Mouse (Mus musculus): ENCODE measurements around the gene Urod.

Gene Urod

DNA sequence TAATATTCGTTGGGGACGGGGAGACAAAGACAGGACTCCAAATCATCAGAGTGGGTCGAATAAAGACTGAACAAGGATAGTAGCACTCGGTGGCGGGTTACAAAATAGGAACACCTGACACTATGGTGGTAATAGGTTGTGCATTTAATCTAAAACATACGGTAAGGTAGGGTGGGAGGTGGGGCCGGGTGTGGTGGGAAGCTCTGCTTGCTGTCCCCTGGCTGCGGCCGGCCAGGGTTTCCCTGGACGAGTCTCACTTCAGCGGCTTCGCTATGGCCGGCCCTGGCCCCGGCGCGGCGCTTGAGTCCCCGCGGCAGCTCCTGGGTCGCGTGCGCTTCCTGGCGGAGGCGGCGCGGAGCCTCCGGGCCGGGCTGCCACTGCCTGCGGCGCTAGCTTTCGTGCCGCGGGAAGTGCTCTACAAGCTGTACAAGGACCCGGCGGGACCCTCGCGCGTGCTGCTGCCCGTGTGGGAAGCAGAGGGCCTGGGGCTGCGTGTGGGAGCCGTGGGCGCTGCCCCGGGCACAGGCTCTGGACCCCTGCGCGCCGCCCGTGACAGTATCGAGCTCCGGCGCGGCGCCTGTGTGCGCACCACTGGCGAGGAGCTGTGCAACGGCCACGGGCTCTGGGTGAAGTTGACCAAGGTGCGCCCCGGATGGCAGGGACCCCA, 1.1 kb upstream of the Urod start, which contains the start of gene Hectd3:
Hectd3 (plus strand) TSS at position 187 of the 667 bp plus-strand sequence.
- peak; percentile 87 for DNase-seq

DNA sequence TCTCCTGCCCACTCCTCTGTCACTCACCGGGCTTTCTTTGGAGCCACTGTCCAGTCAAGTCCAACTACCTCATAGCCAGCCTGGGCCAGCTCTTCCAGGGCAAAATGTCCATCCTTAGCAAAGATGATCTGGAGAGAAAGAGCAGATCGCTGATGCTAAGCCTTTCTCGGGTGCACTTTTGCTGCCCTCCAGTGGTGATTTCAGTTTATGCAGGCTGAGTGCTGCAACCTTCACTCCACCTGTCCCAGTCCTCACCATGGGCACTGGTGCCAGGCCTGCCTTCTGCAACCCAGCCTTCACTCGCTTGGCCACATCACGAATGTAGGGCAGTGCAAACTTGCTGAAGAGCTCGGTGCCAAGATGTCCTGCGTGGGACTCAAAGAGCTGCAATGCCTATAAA, 2.8 kb downstream of the Urod start:
- peak; percentile 80 for DNase-seq

DNA sequence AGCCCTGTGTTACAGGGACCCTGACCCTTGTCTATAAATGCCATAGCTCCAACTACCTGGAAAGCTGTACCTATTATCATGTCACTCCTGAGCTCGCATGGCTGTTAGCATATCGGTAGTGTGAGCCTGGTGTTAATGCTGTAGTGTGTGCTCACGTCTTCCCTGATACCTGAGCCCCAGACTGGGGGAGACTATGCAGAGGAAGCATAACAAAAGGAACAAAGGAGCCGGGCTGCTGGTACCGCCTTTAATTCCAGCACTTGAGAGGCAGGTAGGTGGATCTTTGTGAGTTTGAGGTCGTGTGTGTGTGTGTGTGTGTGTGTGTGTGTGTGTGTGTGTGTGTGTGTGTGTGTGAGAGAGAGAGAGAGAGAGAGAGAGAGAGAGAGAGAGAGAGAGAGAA, 4.5 kb downstream of the Urod start:
- DNase-seq = no peak

DNA sequence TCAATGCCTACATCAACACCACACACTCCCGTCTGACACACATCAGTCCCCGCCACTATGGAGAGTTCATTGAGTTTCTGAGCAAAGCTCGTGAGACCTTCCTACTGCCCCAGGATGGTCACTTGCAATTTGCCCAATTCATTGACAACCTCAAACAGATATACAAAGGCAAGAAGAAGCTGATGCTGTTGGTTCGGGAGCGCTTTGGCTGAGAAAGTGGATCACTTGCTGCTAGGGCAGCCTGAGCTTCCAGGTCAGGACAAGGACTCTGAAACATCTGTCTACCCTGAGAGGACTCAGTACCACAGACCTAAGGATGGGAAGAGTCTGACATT, 7.1 kb downstream of the Urod start:
- no peak for DNase-seq

DNA sequence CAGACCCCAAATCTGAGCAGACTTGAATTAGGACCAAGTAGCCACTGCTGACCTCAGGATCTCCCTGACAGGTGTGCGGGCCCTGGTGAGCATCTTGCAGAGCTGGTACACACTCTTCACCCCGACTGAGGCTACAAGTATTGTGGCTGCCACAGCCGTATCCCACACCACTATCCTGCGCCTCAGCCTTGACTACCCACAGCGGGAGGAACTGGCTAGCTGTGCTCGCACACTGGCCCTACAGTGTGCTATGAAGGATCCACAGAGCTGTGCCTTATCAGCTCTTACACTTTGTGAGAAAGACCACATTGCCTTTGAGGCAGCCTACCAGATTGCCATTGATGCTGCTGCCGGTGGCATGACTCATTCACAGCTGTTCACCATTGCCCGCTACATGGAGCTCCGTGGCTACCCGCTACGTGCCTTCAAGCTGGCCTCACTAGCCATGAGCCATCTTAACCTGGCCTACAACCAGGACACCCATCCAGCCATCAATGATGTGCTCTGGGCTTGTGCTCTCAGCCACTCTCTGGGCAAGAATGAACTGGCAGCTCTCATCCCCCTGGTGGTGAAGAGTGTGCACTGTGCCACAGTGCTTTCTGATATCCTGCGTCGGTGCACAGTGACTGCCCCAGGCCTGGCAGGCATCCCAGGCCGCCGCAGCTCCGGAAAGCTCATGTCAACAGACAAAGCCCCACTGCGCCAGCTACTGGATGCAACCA, 7.7 kb downstream of the Urod start:
- DNase-seq = peak; percentile 65

DNA sequence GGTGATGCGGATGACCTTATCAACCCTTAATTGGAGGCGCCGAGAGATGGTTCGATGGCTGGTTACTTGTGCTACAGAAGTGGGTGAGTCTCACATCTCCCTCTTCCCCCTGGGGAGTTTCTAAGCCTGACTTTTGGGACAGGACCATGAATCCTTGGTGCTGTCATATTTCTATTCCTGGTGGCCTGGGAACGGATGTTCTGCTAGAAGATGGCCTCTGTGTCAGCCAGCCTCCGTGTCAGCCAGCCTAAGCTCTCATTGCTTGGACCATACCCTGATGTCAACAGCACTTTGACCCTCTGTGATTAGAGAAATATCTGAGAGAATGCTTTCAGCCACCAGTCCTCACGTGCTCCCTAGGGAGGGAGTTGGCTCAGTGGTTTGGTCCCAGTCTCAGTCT, 8.5 kb downstream of the Urod start:
- no peak for DNase-seq

DNA sequence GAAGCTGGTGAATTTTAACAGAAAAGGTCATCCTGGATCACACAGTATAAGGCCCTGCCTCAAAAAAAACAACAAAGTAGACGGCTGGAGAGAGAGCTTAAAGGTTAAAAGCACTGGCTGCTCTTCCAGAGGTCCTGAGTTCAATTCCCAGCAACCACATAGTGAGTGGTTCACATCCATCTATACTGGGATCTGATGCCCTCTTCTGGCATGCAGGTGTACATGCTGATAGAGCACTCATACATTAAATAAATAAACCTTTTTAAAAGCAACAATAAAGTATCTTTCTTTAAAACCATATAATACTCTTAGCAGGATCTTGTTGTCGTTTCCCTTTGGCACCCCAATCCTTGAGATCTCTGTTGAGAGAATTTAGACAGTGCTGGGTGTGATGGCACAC, 17.7 kb downstream of the Urod start:
- no peak for DNase-seq

DNA sequence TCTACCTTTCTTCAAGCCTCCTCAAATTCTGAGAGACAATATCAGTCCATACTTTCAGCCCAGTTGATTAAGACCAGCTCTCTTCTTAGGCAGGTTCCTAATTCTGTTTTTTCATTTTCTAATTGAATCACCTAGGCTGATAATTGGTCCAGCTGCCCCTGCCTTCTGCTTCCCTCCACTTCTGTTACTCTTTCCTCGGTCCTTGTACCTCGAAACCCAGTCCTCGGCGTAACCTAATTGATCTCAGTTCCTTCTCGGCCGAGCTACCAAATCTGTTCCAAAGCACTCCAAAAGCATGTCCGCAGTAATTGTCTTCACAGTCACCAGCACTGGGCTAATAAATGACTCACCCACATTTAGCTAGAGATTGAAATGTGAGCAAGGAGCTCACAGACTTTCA, 39.3 kb downstream of the Urod start:
- no peak for DNase-seq

DNA sequence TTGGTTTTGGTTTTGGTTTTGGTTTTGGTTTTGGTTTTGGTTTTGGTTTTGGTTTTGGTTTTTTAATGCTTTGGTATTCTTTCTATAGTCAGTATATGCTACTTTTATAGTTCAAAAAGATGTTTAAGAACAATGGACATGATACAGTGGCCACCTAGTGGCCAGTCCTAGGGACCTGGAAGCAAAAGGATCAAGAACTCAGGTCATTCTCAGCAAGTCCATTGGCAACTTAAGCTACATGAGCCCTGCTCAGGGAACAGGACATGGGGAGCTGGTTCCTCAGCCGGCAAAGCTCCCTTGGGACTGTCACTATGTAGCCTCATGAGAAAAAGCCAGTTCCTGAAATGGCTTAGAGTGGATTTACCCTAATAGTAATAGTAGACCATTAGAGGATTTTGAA, 42.6 kb downstream of the Urod start:
- DNase-seq = peak; percentile 4

DNA sequence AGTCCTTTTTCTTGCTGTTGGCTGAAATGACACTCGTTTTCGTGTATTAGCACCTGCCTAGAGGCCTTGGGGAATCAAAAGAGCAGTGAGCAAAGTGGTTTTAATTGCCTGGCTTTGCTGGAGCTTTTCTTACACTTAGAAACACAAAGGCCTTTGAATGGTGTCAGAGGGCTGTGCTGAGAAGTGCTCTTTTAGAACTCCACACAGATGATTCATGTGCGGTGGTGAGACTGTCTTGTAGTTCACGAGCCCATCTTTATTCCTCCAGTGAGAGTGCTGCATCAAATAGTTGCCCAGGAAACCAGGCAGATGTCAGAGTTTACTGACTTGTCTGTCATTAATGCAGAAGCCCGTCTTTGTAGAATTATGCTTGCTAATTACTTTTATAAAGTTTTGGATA, 50.2 kb downstream of the Urod start:
- no peak for DNase-seq

DNA sequence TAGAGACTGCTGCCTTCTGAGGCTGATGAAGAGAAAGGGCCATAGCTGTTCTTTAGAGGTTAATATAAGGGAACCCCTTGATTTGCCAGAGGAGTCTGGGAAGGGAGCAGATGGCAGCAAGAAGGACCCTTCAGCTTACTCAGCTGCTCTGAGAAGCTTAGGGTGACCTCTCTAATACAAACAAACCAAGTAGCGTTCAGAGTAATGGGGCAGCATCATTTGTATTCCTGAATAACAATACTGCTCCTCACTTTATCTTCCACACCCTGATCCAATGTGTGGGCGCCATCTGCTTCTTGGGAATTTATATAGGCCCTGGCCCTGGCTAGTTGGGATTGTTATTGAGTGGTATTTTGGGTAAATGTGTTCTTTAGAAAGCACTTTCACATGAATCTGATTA, 51.5 kb downstream of the Urod start:
- no peak for DNase-seq

Measured in liver (tissue).